Mouse (Mus musculus) neural tube, embryonic 11.5 days (tissue): ENCODE results near the gene Aatk. TPM values are rescaled to one million over a fixed set of nuclear protein-coding genes. Genes with fewer than 3 reads are reported as not detected.
A peak's percentile ranks its signal among the peaks of the same experiment; 100 is the strongest.

Experiments
- ATAC-seq: fragments of 200-750 bp; cut with Nextera tagmentation; 2 replicates; pipeline ENCODE4 v1.8.0; 2017; ENCODE audit warnings: moderate number of reproducible peaks, mild to moderate bottlenecking, moderate TSS enrichment, moderate library complexity; ENCODE audit not compliant: insufficient read depth, low FRiP score, low TSS enrichment
- DNase-seq: peaks from one replicate; pipeline ENCODE4 v3.0.0-alpha.2; 2015; ENCODE audit warnings: low spot score
- H3K27ac ChIP-seq: fragments of 300-500 bp; sonication (generic); 2 replicates; pipeline ENCODE4 v1.5.1; 2014; ENCODE audit warnings: low read depth, mild to moderate bottlenecking, low read length
- H3K27me3 ChIP-seq: fragments of 300-500 bp; sonication (generic); 2 replicates; pipeline ENCODE4 v1.6.1; 2014; ENCODE audit warnings: mild to moderate bottlenecking, low read length, mixed read lengths; ENCODE audit not compliant: control insufficient read depth, insufficient read depth
- H3K36me3 ChIP-seq: fragments of 300-500 bp; sonication (generic); 2 replicates; pipeline ENCODE4 v1.6.1; 2014; ENCODE audit warnings: mild to moderate bottlenecking, low read length, moderate library complexity, mixed read lengths; ENCODE audit not compliant: control insufficient read depth, insufficient read depth
- H3K4me1 ChIP-seq: fragments of 300-500 bp; sonication (generic); 2 replicates; pipeline ENCODE4 v1.6.1; 2014; ENCODE audit warnings: low read length, mixed read lengths; ENCODE audit not compliant: control insufficient read depth, insufficient read depth
- H3K4me2 ChIP-seq: fragments of 300-500 bp; sonication (generic); 2 replicates; pipeline ENCODE4 v1.6.1; 2014; ENCODE audit warnings: low read depth, mild to moderate bottlenecking, moderate library complexity
- H3K4me3 ChIP-seq: fragments of 300-500 bp; sonication (generic); 2 replicates; pipeline ENCODE4 v1.5.1; 2014; ENCODE audit warnings: low read depth, low read length
- H3K9ac ChIP-seq: fragments of 300-500 bp; sonication (generic); 2 replicates; pipeline ENCODE4 v1.6.1; 2014; ENCODE audit warnings: mild to moderate bottlenecking, low read length
- H3K9me3 ChIP-seq: fragments of 300-500 bp; sonication (generic); 2 replicates; pipeline ENCODE4 v1.6.1; 2016; ENCODE audit warnings: low read length; ENCODE audit not compliant: control insufficient read depth
- WGBS: fragments of 180-500 bp; shearing (Covaris S2); extraction: QIAGEN DNeasy Blood & Tissue Kit; methylation state at CpG from one replicate; pipeline ENCODE4 v1.1.7; 2014; 5-methylcytosine and 5-hydroxymethylcytosine counted together
- microRNA counts: library from miRNA; unstranded; fragments of <30 nt; microRNA quantifications from one replicate; lab custom pipeline; 2015
- microRNA-seq: library from miRNA; unstranded; fragments of <30 nt; microRNA quantifications from one replicate; pipeline ENCODE4, GENCODE M21; 2016
- polyA plus RNA-seq: library from polyadenylated mRNA; unstranded; fragments of >200 nt; fragmentation: Nextera tagmentation; extraction: Ambion mirVana; gene quantifications from 2 replicates; pipeline ENCODE4 v1.2.1, GENCODE M21; 2014

Aatk gene
- polyA plus RNA-seq, 1 experiment from 2014 or later, result 3.0 TPM

DNA sequence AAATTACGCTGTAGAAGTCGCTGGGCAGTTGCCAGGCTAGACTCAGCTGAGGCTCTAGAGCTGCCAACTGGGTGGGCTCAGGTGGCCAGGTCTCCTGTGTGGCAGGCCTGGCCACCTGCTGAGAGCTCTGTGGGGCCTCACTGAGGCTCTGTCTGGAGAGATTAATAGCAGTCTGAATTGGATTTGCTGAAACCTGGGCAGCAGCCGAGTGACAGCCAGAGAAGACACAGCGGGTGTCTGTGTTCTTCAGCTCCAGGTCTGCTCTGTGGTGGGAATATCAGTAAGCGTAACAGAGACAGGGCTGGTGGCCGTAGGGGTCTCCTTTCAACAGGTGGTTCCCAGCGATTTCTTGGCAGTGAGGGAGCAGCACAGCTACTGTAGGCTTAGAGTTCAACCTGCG is 79.6 kb downstream of the Aatk start:
- Histone ChIP-seq H3K4me1 (peaks cover 5% of the 10 kb centered on the region; the same call in 1 of the 2 replicates), H3K9me3 (no peaks in the 10 kb centered on the region), H3K4me3 (no peak overlapping the region), H3K4me2 (no peak overlapping the region), H3K27ac (no peak overlapping the region), H3K27me3 (no peaks in the 10 kb centered on the region), H3K9ac (no peak overlapping the region), H3K36me3 (no peaks in the 10 kb centered on the region)
- ATAC-seq (no peak), DNase-seq (no peak)
- 69% methylated on average over 8 of the region's 8 CpGs for WGBS

GRCm38 (mm10) chr11:119966294-119966693 is 80.7 kb downstream of the Aatk start:
- Histone ChIP-seq H3K27me3 (no peaks in the 10 kb centered on the region), H3K9me3 (no peaks in the 10 kb centered on the region), H3K36me3 (no peaks in the 10 kb centered on the region), H3K9ac (no peak overlapping the region; the same call in 1 of the 2 replicates), H3K27ac (no peak overlapping the region), H3K4me3 (no peak overlapping the region), H3K4me1 (peaks cover 5% of the 10 kb centered on the region; the same call in 1 of the 2 replicates), H3K4me2 (no peak overlapping the region)
- ATAC-seq, result no peak
- whole genome bisulfite sequencing, result 81% methylated on average over 6 of the region's 6 CpGs
- no peak for DNase-seq

- no peak for ATAC-seq
Observed at GRCm38 (mm10) chr11:119965053-119965452, 81.9 kb downstream of the Aatk start.

GRCm38 (mm10) chr11:119961511-119961910 is 85.5 kb downstream of the Aatk start:
- H3K27me3 ChIP-seq, result no peaks in the 10 kb centered on the region
- no peak overlapping the region for H3K27ac ChIP-seq
- no peak overlapping the region for H3K9ac ChIP-seq
- H3K4me2 ChIP-seq, result no peak overlapping the region
- 83% methylated on average over 3 of the region's 3 CpGs for WGBS
- ATAC-seq (no peak), DNase-seq (no peak)
- H3K9me3 ChIP-seq, result no peaks in the 10 kb centered on the region
- no peak overlapping the region for H3K4me3 ChIP-seq
- no peaks in the 10 kb centered on the region for H3K4me1 ChIP-seq
- H3K36me3 ChIP-seq, result no peaks in the 10 kb centered on the region

More at GRCm38 (mm10) chr11:119965053-119965452, 81.9 kb downstream of the Aatk start:
- H3K4me3 ChIP-seq, result no peak overlapping the region
- DNase-seq, result no peak
- no peaks in the 10 kb centered on the region for H3K27me3 ChIP-seq
- H3K4me1 ChIP-seq, result peaks cover 5% of the 10 kb centered on the region; the same call in 1 of the 2 replicates
- H3K27ac ChIP-seq, result no peak overlapping the region
- H3K9me3 ChIP-seq, result no peaks in the 10 kb centered on the region
- H3K36me3 ChIP-seq, result no peaks in the 10 kb centered on the region
- H3K9ac ChIP-seq, result 0 out of 2 replicates have a peak overlapping the region, but pooled peaks have one; percentile 31
- H3K4me2 ChIP-seq, result no peak overlapping the region
- 11% methylated on average over 9 of the region's 9 CpGs for WGBS

GRCm38 (mm10) chr11:119960671-119961070 is 86.3 kb downstream of the Aatk start:
- WGBS, result 93% methylated on average over 6 of the region's 6 CpGs
- H3K36me3 ChIP-seq, result no peaks in the 10 kb centered on the region
- ATAC-seq, result no peak

DNA sequence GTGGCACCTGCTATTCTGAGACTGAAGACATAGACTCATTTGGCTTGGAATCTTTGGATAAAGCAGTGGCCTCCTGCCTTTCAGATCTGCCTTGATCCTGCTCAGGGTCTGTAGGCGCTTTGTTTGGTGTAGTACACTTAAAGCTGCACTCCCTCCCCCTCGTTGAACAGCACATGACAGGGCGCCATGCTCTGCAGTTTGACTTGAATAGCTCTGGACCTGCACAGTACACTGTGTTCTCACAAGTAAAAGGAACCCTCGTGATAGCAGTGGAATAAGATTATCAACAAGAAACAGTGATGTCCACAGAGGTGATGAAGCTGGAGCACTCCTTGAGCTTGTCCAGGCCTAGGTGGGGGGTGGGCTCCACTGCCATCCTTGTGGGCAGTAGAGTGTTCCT is 87.3 kb downstream of the Aatk start:
- ATAC-seq, result no peak
- DNase-seq, result no peak
- no peak overlapping the region for H3K9ac ChIP-seq

More at GRCm38 (mm10) chr11:119960671-119961070, 86.3 kb downstream of the Aatk start:
- no peak overlapping the region for H3K4me3 ChIP-seq
- no peak overlapping the region for H3K4me2 ChIP-seq
- H3K9ac ChIP-seq, result no peak overlapping the region
- H3K27me3 ChIP-seq, result no peaks in the 10 kb centered on the region
- H3K9me3 ChIP-seq, result no peaks in the 10 kb centered on the region
- no peak for DNase-seq
- H3K4me1 ChIP-seq, result no peaks in the 10 kb centered on the region
- no peak overlapping the region for H3K27ac ChIP-seq

GRCm38 (mm10) chr11:119958856-119959255 is 88.1 kb downstream of the Aatk start:
- no peak for DNase-seq
- WGBS, result 87% methylated on average over 7 of the region's 7 CpGs
- ATAC-seq, result no peak
- no peaks in the 10 kb centered on the region for H3K36me3 ChIP-seq
- no peak overlapping the region for H3K27ac ChIP-seq
- H3K9ac ChIP-seq, result no peak overlapping the region
- no peaks in the 10 kb centered on the region for H3K27me3 ChIP-seq
- H3K4me2 ChIP-seq, result no peak overlapping the region
- H3K4me1 ChIP-seq, result no peaks in the 10 kb centered on the region
- no peaks in the 10 kb centered on the region for H3K9me3 ChIP-seq
- H3K4me3 ChIP-seq, result no peak overlapping the region

More for the DNA sequence above, 87.3 kb downstream of the Aatk start:
- Histone ChIP-seq H3K4me3 (no peak overlapping the region), H3K36me3 (no peaks in the 10 kb centered on the region), H3K4me2 (no peak overlapping the region), H3K27ac (no peak overlapping the region), H3K9me3 (no peaks in the 10 kb centered on the region), H3K27me3 (no peaks in the 10 kb centered on the region), H3K4me1 (no peaks in the 10 kb centered on the region)
- WGBS, result 79% methylated on average over 4 of the region's 4 CpGs

MicroRNAs within 50 kb of the gene (microRNA counts, 519-probe panel; counts per million panel counts)
- microRNA mmu-miR-338-3p (lab: Ali Mortazavi, UCI) (171 counts per million, percentile 57 among the panel's probes with 10 or more counts), microRNA mmu-miR-338-5p (lab: Ali Mortazavi, UCI) (171 counts per million, percentile 57 among the panel's probes with 10 or more counts)

Small RNA genes lying within 50 kb of the gene (microRNA-seq; reads per million reads assigned to microRNA genes)
- not detected for gene Gm25948
- gene Mir3065, result not detected
- gene Mir338, result not detected

Other genes starting within 250 kb of the Aatk start
- 89.6 and 92.1 TPM in 2 replicates for gene Chmp6, start 133.7 kb downstream of the Aatk start, polyA plus RNA-seq
- 11.9 and 12.6 TPM in 2 replicates for gene Baiap2, start 104.4 kb downstream of the Aatk start, polyA plus RNA-seq
- 28.4 and 32.2 TPM in 2 replicates for gene Cep131, start 39.7 kb upstream of the Aatk start, polyA plus RNA-seq
- 16.9 and 18.8 TPM in 2 replicates for gene Tepsin, start 51.6 kb upstream of the Aatk start, polyA plus RNA-seq
- gene Ndufaf8, start 51.8 kb upstream of the Aatk start, polyA plus RNA-seq, result 65.7 and 70.7 TPM in 2 replicates
- 74.2 and 79.1 TPM in 2 replicates for gene Slc38a10, start 104.2 kb upstream of the Aatk start, polyA plus RNA-seq
- gene Bahcc1, start 185.8 kb upstream of the Aatk start, polyA plus RNA-seq, result 19.7 and 22.7 TPM in 2 replicates